Mouse (Mus musculus): ENCODE measurements around the gene C7. TPM values are rescaled to one million over a fixed set of nuclear protein-coding genes. Genes with fewer than 3 reads are reported as not detected.

Gene C7
- polyA plus RNA-seq (2012; ENCODE audit: low replicate concordance), result not detected in 2 replicates

GRCm38 (mm10) chr15:5063635-5064034 is at the start of gene C7:
TSS of gene C7 (minus strand) at chr15:5063740.

DNA sequence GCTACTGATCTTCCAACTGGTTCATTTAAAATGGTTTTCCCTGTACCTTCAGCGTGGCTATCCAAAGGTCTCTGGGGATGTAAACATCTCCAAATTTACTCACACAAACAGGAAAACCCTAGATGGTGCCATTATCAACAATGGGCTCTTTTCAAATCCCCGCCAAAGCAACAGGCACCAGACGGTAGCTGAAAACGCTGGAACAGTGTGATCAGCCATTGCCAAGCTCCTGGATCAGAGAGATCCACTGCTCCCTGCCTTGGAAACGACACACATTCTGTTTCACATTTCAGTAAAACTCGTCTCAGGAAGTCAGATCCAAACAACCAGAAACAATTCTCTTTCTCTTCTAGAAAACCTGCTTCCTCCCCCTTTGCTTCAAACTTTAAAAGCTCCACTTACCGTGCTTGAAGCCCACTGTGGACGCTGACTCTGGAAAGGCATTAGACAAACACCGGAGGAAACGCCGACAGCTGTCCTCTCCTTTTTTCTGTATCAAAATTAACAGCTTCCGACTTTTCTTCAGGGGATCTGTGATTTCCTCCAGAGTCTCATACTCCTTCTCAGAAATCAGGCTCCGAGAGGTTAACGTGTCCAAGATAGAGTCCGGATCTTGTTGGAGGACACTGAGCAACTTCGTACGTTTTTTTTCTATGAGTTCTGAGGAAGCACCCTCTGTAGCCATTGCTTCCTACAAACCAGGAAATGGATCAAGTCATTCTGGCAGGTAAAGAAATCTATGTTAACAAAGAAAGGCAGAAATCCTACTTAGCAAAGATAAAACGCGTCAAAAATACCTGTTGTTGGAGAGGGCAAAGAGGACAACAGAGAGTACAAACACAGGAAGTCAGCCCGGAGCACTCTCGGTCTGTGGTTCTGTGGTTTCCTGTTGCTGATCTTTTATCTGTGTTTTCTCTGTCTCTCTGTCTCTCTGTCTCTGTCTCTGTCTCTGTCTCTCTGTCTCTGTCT is 44.4 kb upstream of the C7 start, which contains the start of gene Card6:
TSS of gene Card6 (minus strand) at position 854 of the 969 bp plus-strand sequence.

Other genes starting within 250 kb of the C7 start
- not detected in 2 replicates for gene Mroh2b, start 165.0 kb downstream of the C7 start, polyA plus RNA-seq (2012; ENCODE audit: low replicate concordance)
- 5.4 and 10.6 TPM in 2 replicates for gene Card6, start 44.8 kb upstream of the C7 start, polyA plus RNA-seq (2012; ENCODE audit: low replicate concordance)
- gene Rpl37, start 52.9 kb upstream of the C7 start, polyA plus RNA-seq (2012; ENCODE audit: low replicate concordance), result 38.1 and 90.1 TPM in 2 replicates
- 2.6 and 3.0 TPM in 2 replicates for gene Prkaa1, start 80.1 kb upstream of the C7 start, polyA plus RNA-seq (2012; ENCODE audit: low replicate concordance)
- 2.5 and 32.9 TPM in 2 replicates for gene Ttc33, start 121.8 kb upstream of the C7 start, polyA plus RNA-seq (2012; ENCODE audit: low replicate concordance)
- 17.8 and 26.5 TPM in 2 replicates for gene Ptger4, start 180.4 kb upstream of the C7 start, polyA plus RNA-seq (2012; ENCODE audit: low replicate concordance)

All from hematopoietic multipotent progenitor cell, adult 10-12 weeks (in vitro differentiated cells).